Mouse (Mus musculus) hindbrain, embryonic 15.5 days (tissue): ENCODE data around the gene Tbc1d2. TPM values are rescaled to one million over a fixed set of nuclear protein-coding genes. Genes with fewer than 3 reads are reported as not detected.

Experiments
- ATAC-seq: fragments of 200-750 bp; cut with Nextera tagmentation; 2 replicates; pipeline ENCODE4 v1.8.0; 2017; ENCODE audit warnings: low read depth, moderate number of reproducible peaks, moderate TSS enrichment; ENCODE audit not compliant: low FRiP score
- H3K27ac ChIP-seq: fragments of 300-500 bp; sonication (generic); replicated peaks from 2 replicates; pipeline ENCODE4 v1.5.1; 2015; ENCODE audit warnings: mild to moderate bottlenecking, inconsistent platforms
- H3K27me3 ChIP-seq: fragments of 300-500 bp; sonication (generic); 2 replicates; pipeline ENCODE4 v1.6.1; 2015; ENCODE audit warnings: control low read depth, inconsistent platforms
- H3K36me3 ChIP-seq: fragments of 300-500 bp; sonication (generic); 2 replicates; pipeline ENCODE4 v1.6.1; 2015; ENCODE audit warnings: control low read depth, inconsistent platforms
- H3K4me1 ChIP-seq: fragments of 300-500 bp; sonication (generic); replicated peaks from 2 replicates; pipeline ENCODE4 v1.6.1; 2015; ENCODE audit warnings: control low read depth, inconsistent platforms
- H3K4me2 ChIP-seq: fragments of 300-500 bp; sonication (generic); 2 replicates; pipeline ENCODE4 v1.6.1; 2015; ENCODE audit warnings: moderate library complexity, mild to moderate bottlenecking, inconsistent platforms
- H3K4me3 ChIP-seq: fragments of 300-500 bp; sonication (generic); 2 replicates; pipeline ENCODE4 v1.5.1; 2015; ENCODE audit warnings: mild to moderate bottlenecking, inconsistent platforms
- H3K9ac ChIP-seq: fragments of 300-500 bp; sonication (generic); 2 replicates; pipeline ENCODE4 v1.6.1; 2015; ENCODE audit warnings: inconsistent platforms
- H3K9me3 ChIP-seq: fragments of 300-500 bp; sonication (generic); 2 replicates; pipeline ENCODE4 v1.6.1; 2016; ENCODE audit warnings: control low read depth, inconsistent platforms
- WGBS: fragments of 180-500 bp; shearing (Covaris S2); methylation state at CpG from one replicate; pipeline ENCODE4 v1.1.7; 2015; 5-methylcytosine and 5-hydroxymethylcytosine counted together
- polyA plus RNA-seq: library from polyadenylated mRNA; unstranded; fragments of >200 nt; fragmentation: Nextera tagmentation; extraction: Ambion mirVana; gene quantifications from 2 replicates; pipeline ENCODE4 v1.2.1, GENCODE M21; 2015

The Tbc1d2 gene
- polyA plus RNA-seq, result 0.91 and 1.0 TPM in 2 replicates

- peaks cover 38% of the 10 kb centered on the region for H3K27me3 ChIP-seq
- under 1% methylated on average over 63 of the region's 69 CpGs for WGBS
- ATAC-seq, result peak; percentile 97
These were observed at the start of gene Tbc1d2 for GRCm38 (mm10) chr4:46650086-46650753. Gene Tbc1d2, minus strand, starts transcription at chr4:46650209.

GRCm38 (mm10) chr4:46696467-46696866 is 46.5 kb upstream of the Tbc1d2 start:
- Histone ChIP-seq H3K4me1 (peaks cover 9% of the 10 kb centered on the region; the same call in 1 of the 2 replicates), H3K27me3 (no peaks in the 10 kb centered on the region), H3K4me3 (no peak overlapping the region), H3K27ac (no peak overlapping the region), H3K9ac (no peak overlapping the region), H3K4me2 (no peak overlapping the region), H3K9me3 (no peaks in the 10 kb centered on the region), H3K36me3 (no peaks in the 10 kb centered on the region)
- WGBS, result 69% methylated on average over 6 of the region's 6 CpGs
- no peak for ATAC-seq

More at GRCm38 (mm10) chr4:46650086-46650753, at the start of gene Tbc1d2:
- Histone ChIP-seq H3K27ac (peak within 1 kb of the TSS; percentile 61; the same call in 1 of the 2 replicates), H3K4me1 (peaks cover 13% of the 10 kb centered on the region), H3K4me3 (peak within 1 kb of the TSS; percentile 62), H3K36me3 (no peaks in the 10 kb centered on the region), H3K4me2 (peak within 1 kb of the TSS; percentile 81), H3K9me3 (no peaks in the 10 kb centered on the region), H3K9ac (peak within 1 kb of the TSS; percentile 43)

- H3K4me3 ChIP-seq, result no peak overlapping the region
- peak overlapping the region; percentile 19; the same call in 1 of the 2 replicates for H3K27ac ChIP-seq
- H3K36me3 ChIP-seq, result no peaks in the 10 kb centered on the region
- H3K4me1 ChIP-seq, result peaks cover 8% of the 10 kb centered on the region; the same call in 1 of the 2 replicates
- whole genome bisulfite sequencing, result 73% methylated on average over 8 of the region's 8 CpGs
- no peaks in the 10 kb centered on the region for H3K9me3 ChIP-seq
- 0 out of 2 replicates have a peak, but pooled peaks cover 6% of the 10 kb centered on the region for H3K27me3 ChIP-seq
- ATAC-seq, result 0 out of 2 replicates have a peak, but pooled peaks have one; percentile 13
- no peak overlapping the region for H3K9ac ChIP-seq
- H3K4me2 ChIP-seq, result no peak overlapping the region
These were observed 40.6 kb upstream of the Tbc1d2 start for GRCm38 (mm10) chr4:46690565-46690964.

GRCm38 (mm10) chr4:46690023-46690420 is 40.0 kb upstream of the Tbc1d2 start:
- no peak for ATAC-seq
- H3K4me2 ChIP-seq, result no peak overlapping the region
- no peak overlapping the region; the same call in 1 of the 2 replicates for H3K27ac ChIP-seq
- H3K4me1 ChIP-seq, result peaks cover 8% of the 10 kb centered on the region; the same call in 1 of the 2 replicates
- H3K4me3 ChIP-seq, result no peak overlapping the region
- no peaks in the 10 kb centered on the region for H3K9me3 ChIP-seq
- H3K36me3 ChIP-seq, result no peaks in the 10 kb centered on the region
- 0 out of 2 replicates have a peak, but pooled peaks cover 6% of the 10 kb centered on the region for H3K27me3 ChIP-seq
- WGBS, result 75% methylated on average over 8 of the region's 8 CpGs
- H3K9ac ChIP-seq, result no peak overlapping the region

GRCm38 (mm10) chr4:46689397-46690022 is 39.5 kb upstream of the Tbc1d2 start:
- 43% methylated on average over 15 of the region's 15 CpGs for WGBS
- no peaks in the 10 kb centered on the region for H3K36me3 ChIP-seq
- no peak overlapping the region for H3K4me2 ChIP-seq
- no peak overlapping the region for H3K4me3 ChIP-seq
- no peak overlapping the region for H3K27ac ChIP-seq
- peak; percentile 84 for ATAC-seq
- no peaks in the 10 kb centered on the region for H3K9me3 ChIP-seq
- peaks cover 8% of the 10 kb centered on the region; the same call in 1 of the 2 replicates for H3K4me1 ChIP-seq
- no peak overlapping the region for H3K9ac ChIP-seq
- 0 out of 2 replicates have a peak, but pooled peaks cover 6% of the 10 kb centered on the region for H3K27me3 ChIP-seq

GRCm38 (mm10) chr4:46688213-46688832 is 38.3 kb upstream of the Tbc1d2 start:
- Histone ChIP-seq H3K9ac (no peak overlapping the region), H3K27me3 (0 out of 2 replicates have a peak, but pooled peaks cover 6% of the 10 kb centered on the region), H3K36me3 (no peaks in the 10 kb centered on the region), H3K4me3 (no peak overlapping the region), H3K4me1 (peaks cover 11% of the 10 kb centered on the region; the same call in 1 of the 2 replicates), H3K27ac (no peak overlapping the region), H3K9me3 (no peaks in the 10 kb centered on the region), H3K4me2 (no peak overlapping the region)
- no peak for ATAC-seq
- WGBS, result 82% methylated on average over 14 of the region's 14 CpGs

GRCm38 (mm10) chr4:46684160-46684559 is 34.2 kb upstream of the Tbc1d2 start:
- H3K27ac ChIP-seq, result no peak overlapping the region
- H3K9me3 ChIP-seq, result no peaks in the 10 kb centered on the region
- peaks cover 9% of the 10 kb centered on the region; the same call in 1 of the 2 replicates for H3K36me3 ChIP-seq
- H3K4me2 ChIP-seq, result no peak overlapping the region
- 0 out of 2 replicates have a peak, but pooled peaks cover 5% of the 10 kb centered on the region for H3K27me3 ChIP-seq
- no peak overlapping the region for H3K4me3 ChIP-seq
- H3K9ac ChIP-seq, result no peak overlapping the region
- peaks cover 4% of the 10 kb centered on the region; the same call in 1 of the 2 replicates for H3K4me1 ChIP-seq
- ATAC-seq, result peak; percentile 64; the same call in 1 of the 2 replicates
- 35% methylated on average over 6 of the region's 6 CpGs for WGBS

GRCm38 (mm10) chr4:46676646-46677045 is 26.6 kb upstream of the Tbc1d2 start:
- no peak for ATAC-seq
- WGBS, result 86% methylated on average over 3 of the region's 3 CpGs

GRCm38 (mm10) chr4:46675992-46676391 is 26.0 kb upstream of the Tbc1d2 start:
- Histone ChIP-seq H3K4me2 (no peak overlapping the region), H3K4me1 (no peaks in the 10 kb centered on the region)

More at GRCm38 (mm10) chr4:46676646-46677045, 26.6 kb upstream of the Tbc1d2 start:
- H3K4me3 ChIP-seq, result no peak overlapping the region
- no peak overlapping the region for H3K27ac ChIP-seq
- H3K4me2 ChIP-seq, result no peak overlapping the region
- peaks cover 35% of the 10 kb centered on the region for H3K36me3 ChIP-seq
- H3K9ac ChIP-seq, result no peak overlapping the region
- no peaks in the 10 kb centered on the region for H3K9me3 ChIP-seq
- H3K4me1 ChIP-seq, result no peaks in the 10 kb centered on the region
- H3K27me3 ChIP-seq, result no peaks in the 10 kb centered on the region

GRCm38 (mm10) chr4:46675272-46675785 is 25.3 kb upstream of the Tbc1d2 start:
- Histone ChIP-seq H3K4me3 (no peak overlapping the region), H3K36me3 (peaks cover 33% of the 10 kb centered on the region), H3K27me3 (no peaks in the 10 kb centered on the region), H3K4me1 (no peaks in the 10 kb centered on the region), H3K9me3 (no peaks in the 10 kb centered on the region), H3K4me2 (no peak overlapping the region), H3K9ac (no peak overlapping the region), H3K27ac (no peak overlapping the region)
- WGBS, result 79% methylated on average over 11 of the region's 11 CpGs
- ATAC-seq, result no peak

More at GRCm38 (mm10) chr4:46675992-46676391, 26.0 kb upstream of the Tbc1d2 start:
- Histone ChIP-seq H3K36me3 (peaks cover 35% of the 10 kb centered on the region), H3K9ac (no peak overlapping the region), H3K27ac (no peak overlapping the region), H3K4me3 (no peak overlapping the region), H3K9me3 (no peaks in the 10 kb centered on the region), H3K27me3 (no peaks in the 10 kb centered on the region)
- WGBS, result 70% methylated on average over 4 of the region's 4 CpGs
- no peak for ATAC-seq

GRCm38 (mm10) chr4:46668620-46669019 is 18.6 kb upstream of the Tbc1d2 start:
- H3K4me1 ChIP-seq, result peaks cover 7% of the 10 kb centered on the region
- ATAC-seq, result no peak
- no peak overlapping the region for H3K9ac ChIP-seq
- no peak overlapping the region for H3K4me2 ChIP-seq
- H3K27ac ChIP-seq, result no peak overlapping the region; the same call in 1 of the 2 replicates
- H3K9me3 ChIP-seq, result no peaks in the 10 kb centered on the region
- peaks cover 17% of the 10 kb centered on the region for H3K36me3 ChIP-seq
- no peak overlapping the region for H3K4me3 ChIP-seq
- H3K27me3 ChIP-seq, result no peaks in the 10 kb centered on the region
- 75% methylated on average over 11 of the region's 11 CpGs for WGBS
